Mouse (Mus musculus) embryonic fibroblast, embryonic 13.5 days (primary cell): ENCODE results near the gene Adgrl3.

Experiments used
- CTCF ChIP-seq: IDR thresholded peaks from 2 replicates; pipeline ENCODE4 v1.5.1; 2011; ENCODE audit warnings: mild to moderate bottlenecking, control low read depth, low read length, moderate library complexity, borderline replicate concordance; ENCODE audit not compliant: insufficient read depth
- POLR2A ChIP-seq: IDR thresholded peaks from 2 replicates; pipeline ENCODE4 v1.6.1; 2011; ENCODE audit warnings: low read depth, mild to moderate bottlenecking, control low read depth, low read length, moderate library complexity

DNA sequence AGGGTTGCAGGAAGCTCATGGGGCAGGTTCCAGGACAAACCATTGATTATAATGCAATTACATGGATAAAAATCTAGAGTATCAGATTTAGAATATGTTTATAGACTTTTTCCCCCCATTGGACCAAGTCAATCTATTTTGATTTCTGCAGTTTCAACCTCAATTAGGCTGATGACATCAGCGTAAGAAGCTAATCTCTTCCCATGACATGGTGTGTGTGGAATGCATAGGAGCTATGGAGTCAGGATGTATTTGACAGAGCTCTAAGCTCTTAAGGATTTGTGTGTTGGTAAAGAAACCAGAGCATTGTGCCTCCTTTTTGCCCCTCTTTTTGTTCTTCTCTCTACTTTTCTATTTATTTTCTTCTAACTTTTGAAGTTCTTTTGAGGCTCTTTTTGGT is 812.1 kb downstream of the Adgrl3 start:
- TF ChIP-seq CTCF (no peak), POLR2A (no peak)
